12 mouse cellular contexts compared by ENCODE assay signal in genomic region chr2:83728238-83728682, GRCm38 (mm10). TPM values are rescaled to one million over a fixed set of nuclear protein-coding genes. Genes with fewer than 3 reads are reported as not detected.
A peak's percentile ranks its signal among the peaks of the same experiment; 100 is the strongest.
DNase-seq lines count a peak whose midpoint lies in the region; ATAC-seq lines count a peak whose summit lies in the region.
"Had no signal": no experiment of that assay in that cellular context is flagged by ENCODE, and none has a peak within 500 bp of the region (broad histone marks: within the 10 kb centered on the region; RNA-seq: fewer than 3 reads in every experiment).

No protein-coding gene starts in this region.

- ATAC-seq in midbrain, embryonic 11.5 days (ENCODE audit: low FRiP score): no peak
- no peak for ATAC-seq in midbrain, embryonic 15.5 days (replicated peaks)
- no peak for ATAC-seq in heart, embryonic 13.5 days (ENCODE audit: extremely low read depth, insufficient number of reproducible peaks, low FRiP score, low TSS enrichment)

- intact Hi-C loops in heart, postnatal 14 days (cut with DNase I): no loop called here

- H3K36me3 ChIP-seq in midbrain, embryonic 11.5 days (ENCODE audit: control insufficient read depth, insufficient read depth, low read length): no peaks in the 10 kb centered on the region
- H3K36me3 ChIP-seq in midbrain, embryonic 15.5 days (replicated peaks): no peaks in the 10 kb centered on the region
- H3K36me3 ChIP-seq in heart, embryonic 13.5 days: peaks cover 5% of the 10 kb centered on the region
- H3K36me3 ChIP-seq: hindbrain, embryonic 12.5 days; neural tube, embryonic 15.5 days had no signal

- H3K4me3 ChIP-seq in midbrain, embryonic 11.5 days (ENCODE audit: low read depth, low read length): no peak overlapping the region
- no peak overlapping the region for H3K4me3 ChIP-seq in midbrain, embryonic 15.5 days
- H3K4me3 ChIP-seq in heart, embryonic 13.5 days: no peak overlapping the region
- H3K4me3 ChIP-seq: hindbrain, embryonic 12.5 days; neural tube, embryonic 15.5 days; stomach, embryonic 15.5 days had no signal

- 77% methylated on average over 4 of the region's 4 CpGs for WGBS in midbrain, embryonic 11.5 days
- WGBS in midbrain, embryonic 15.5 days: 82% methylated on average over 4 of the region's 4 CpGs
- WGBS in heart, embryonic 13.5 days: 36% methylated on average over 4 of the region's 4 CpGs

- H3K9me3 ChIP-seq in midbrain, embryonic 11.5 days (ENCODE audit: control insufficient read depth, low read length): no peaks in the 10 kb centered on the region
- H3K9me3 ChIP-seq in midbrain, embryonic 15.5 days: no peaks in the 10 kb centered on the region
- H3K9me3 ChIP-seq in heart, embryonic 13.5 days: no peaks in the 10 kb centered on the region
- H3K9me3 ChIP-seq: hindbrain, embryonic 12.5 days; neural tube, embryonic 15.5 days; stomach, embryonic 15.5 days had no signal

- no peaks in the 10 kb centered on the region for H3K27me3 ChIP-seq in midbrain, embryonic 11.5 days (ENCODE audit: control insufficient read depth, insufficient read depth, low read length)
- no peaks in the 10 kb centered on the region for H3K27me3 ChIP-seq in midbrain, embryonic 15.5 days (replicated peaks)
- no peaks in the 10 kb centered on the region; the same call in 1 of the 2 replicates for H3K27me3 ChIP-seq in heart, embryonic 13.5 days (replicated peaks)
- H3K27me3 ChIP-seq: hindbrain, embryonic 12.5 days; stomach, embryonic 15.5 days had no signal

- no peak overlapping the region for H3K4me2 ChIP-seq in midbrain, embryonic 11.5 days
- no peak overlapping the region for H3K4me2 ChIP-seq in midbrain, embryonic 15.5 days
- 0 out of 2 replicates have a peak overlapping the region, but pooled peaks have one; percentile 16 for H3K4me2 ChIP-seq in heart, embryonic 13.5 days
- H3K4me2 ChIP-seq: hindbrain, embryonic 12.5 days; neural tube, embryonic 15.5 days; stomach, embryonic 15.5 days had no signal

- H3K9ac ChIP-seq in midbrain, embryonic 11.5 days (ENCODE audit: low read length): no peak overlapping the region
- H3K9ac ChIP-seq in midbrain, embryonic 15.5 days: no peak overlapping the region
- no peak overlapping the region for H3K9ac ChIP-seq in heart, embryonic 13.5 days
- H3K9ac ChIP-seq: hindbrain, embryonic 12.5 days; neural tube, embryonic 15.5 days; stomach, embryonic 15.5 days had no signal

- DNase-seq in heart, adult 11 months: peak; percentile 90
- DNase-seq in heart, postnatal 14 days: no peak
- DNase-seq in midbrain, embryonic 11.5 days (ENCODE audit: low spot score, missing footprints): peak; percentile 70
- DNase-seq in right cerebral cortex, postnatal 36 days (ENCODE audit: low spot score in 2 of 2): peak; percentile 61 to 80
- DNase-seq in testis, postnatal 10 days (ENCODE audit: low spot score): no peak
- no peak for DNase-seq in gastrocnemius, postnatal 25 days
- DNase-seq: lung, postnatal 14 days had no signal

- H3K27ac ChIP-seq in midbrain, embryonic 11.5 days (ENCODE audit: low read depth, low read length): no peak overlapping the region
- no peak overlapping the region for H3K27ac ChIP-seq in midbrain, embryonic 15.5 days
- peak overlapping the region; percentile 59 for H3K27ac ChIP-seq in heart, embryonic 13.5 days (replicated peaks)
- H3K27ac ChIP-seq: hindbrain, embryonic 12.5 days; neural tube, embryonic 15.5 days; stomach, embryonic 15.5 days had no signal

- peaks cover 6% of the 10 kb centered on the region for H3K4me1 ChIP-seq in midbrain, embryonic 11.5 days (ENCODE audit: control insufficient read depth, insufficient read depth, low read length)
- H3K4me1 ChIP-seq in midbrain, embryonic 15.5 days: peaks cover 23% of the 10 kb centered on the region
- H3K4me1 ChIP-seq in heart, embryonic 13.5 days: peaks cover 54% of the 10 kb centered on the region

RNA-seq across cellular contexts. Expression of gene Itgav, which starts 4.1 kb away (rescaled TPM):
- total RNA-seq in heart, postnatal 14 days (2021): 10 to 100 TPM; 41.2 to 42.1 TPM
- 40.5 and 41.7 TPM in 2 replicates for polyA plus RNA-seq in midbrain, embryonic 11.5 days (2014; fragmentation: Nextera tagmentation; extraction: Ambion mirVana)
- 16.1 and 16.9 TPM in 2 replicates for polyA plus RNA-seq in midbrain, embryonic 15.5 days (2015; fragmentation: Nextera tagmentation; extraction: Ambion mirVana)
- polyA plus RNA-seq in heart, embryonic 13.5 days (2015; fragmentation: Nextera tagmentation; extraction: Ambion mirVana): 48.8 and 50.4 TPM in 2 replicates
- total RNA-seq in gastrocnemius, postnatal 25 days (2021): 10 to 100 TPM; 44.2 to 45.6 TPM

Comparison
In these comparisons a context has a peak if more than half of its experiments do, and no peak if none do; other contexts are left out.
1. DNase-seq: peak in heart, adult 11 months (single experiment), midbrain, embryonic 11.5 days (single experiment) and right cerebral cortex, postnatal 36 days (2 of 2); none in heart, postnatal 14 days (0 of 2), testis, postnatal 10 days (single experiment) and gastrocnemius, postnatal 25 days (single experiment).